Mouse (Mus musculus): ENCODE results near the gene Plxdc1.

DNA sequence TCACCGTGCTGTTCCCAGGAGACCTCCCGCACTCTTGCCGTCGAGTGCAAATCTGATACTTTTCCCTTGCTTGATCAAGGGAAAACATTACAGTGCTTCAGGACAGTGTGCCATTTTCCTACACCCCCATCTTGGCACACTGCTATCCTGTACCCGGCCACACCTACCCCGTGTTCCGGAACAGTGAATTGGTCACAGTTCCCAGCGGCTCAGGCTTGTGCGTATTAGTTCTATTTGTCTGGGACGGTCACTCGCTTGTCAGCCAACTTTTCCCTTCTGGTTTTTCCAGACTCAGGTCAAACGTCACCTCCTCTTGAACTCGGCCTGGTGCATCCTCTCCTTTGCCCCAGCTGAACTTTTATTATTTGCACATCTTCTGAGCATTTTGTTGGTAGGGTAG lies 81.4 kb downstream of the Plxdc1 start:
- TF ChIP-seq CTCF (IDR thresholded peaks at IDR 0.05; ENCODE audit: low read depth, low read length) = no peak
- TF ChIP-seq POLR2A (IDR thresholded peaks at IDR 0.05; ENCODE audit: extremely low read depth, insufficient read depth, low read length) = no peak

Measured in liver, adult 2 months (tissue).